Mouse (Mus musculus) megakaryocyte, embryonic 14.5 days (primary cell): ENCODE results near the gene Txn1. TPM values are rescaled to one million over a fixed set of nuclear protein-coding genes. Genes with fewer than 3 reads are reported as not detected.
A peak's percentile ranks its signal among the peaks of the same experiment; 100 is the strongest.

Experiments
- H3K27me3 ChIP-seq: replicated peaks from 2 replicates; pipeline ENCODE3; 2012; ENCODE audit warnings: inconsistent platforms
- H3K36me3 ChIP-seq: replicated peaks from 2 replicates; pipeline ENCODE3; 2012; ENCODE audit warnings: low read length, inconsistent platforms, mixed read lengths
- H3K4me1 ChIP-seq: 2 replicates; pipeline ENCODE4 v1.6.1; 2012; ENCODE audit warnings: inconsistent platforms
- H3K4me3 ChIP-seq: replicated peaks from 2 replicates; pipeline ENCODE3; 2012; ENCODE audit warnings: moderate library complexity, mild to moderate bottlenecking, inconsistent platforms
- H3K9me3 ChIP-seq: 2 replicates; pipeline ENCODE4 v1.6.1; 2012; ENCODE audit warnings: inconsistent platforms
- FLI1 ChIP-seq: IDR thresholded peaks from 2 replicates; pipeline ENCODE4 v1.6.1; 2012; ENCODE audit warnings: low read length, inconsistent platforms, mixed read lengths
- GATA1 ChIP-seq: IDR thresholded peaks from 3 replicates; pipeline ENCODE4 v1.6.1; 2012; ENCODE audit warnings: mixed read lengths, low read length, inconsistent platforms, borderline replicate concordance
- polyA plus RNA-seq: library from polyadenylated mRNA; stranded (reverse); fragments of >175 nt; gene quantifications from 2 replicates; pipeline ENCODE4 v1.2.3, GENCODE M21; 2012; ENCODE audit warnings: low replicate concordance; ENCODE audit not compliant: insufficient read depth

Gene Txn1
- polyA plus RNA-seq, 1 experiment: 23.7 TPM

DNA sequence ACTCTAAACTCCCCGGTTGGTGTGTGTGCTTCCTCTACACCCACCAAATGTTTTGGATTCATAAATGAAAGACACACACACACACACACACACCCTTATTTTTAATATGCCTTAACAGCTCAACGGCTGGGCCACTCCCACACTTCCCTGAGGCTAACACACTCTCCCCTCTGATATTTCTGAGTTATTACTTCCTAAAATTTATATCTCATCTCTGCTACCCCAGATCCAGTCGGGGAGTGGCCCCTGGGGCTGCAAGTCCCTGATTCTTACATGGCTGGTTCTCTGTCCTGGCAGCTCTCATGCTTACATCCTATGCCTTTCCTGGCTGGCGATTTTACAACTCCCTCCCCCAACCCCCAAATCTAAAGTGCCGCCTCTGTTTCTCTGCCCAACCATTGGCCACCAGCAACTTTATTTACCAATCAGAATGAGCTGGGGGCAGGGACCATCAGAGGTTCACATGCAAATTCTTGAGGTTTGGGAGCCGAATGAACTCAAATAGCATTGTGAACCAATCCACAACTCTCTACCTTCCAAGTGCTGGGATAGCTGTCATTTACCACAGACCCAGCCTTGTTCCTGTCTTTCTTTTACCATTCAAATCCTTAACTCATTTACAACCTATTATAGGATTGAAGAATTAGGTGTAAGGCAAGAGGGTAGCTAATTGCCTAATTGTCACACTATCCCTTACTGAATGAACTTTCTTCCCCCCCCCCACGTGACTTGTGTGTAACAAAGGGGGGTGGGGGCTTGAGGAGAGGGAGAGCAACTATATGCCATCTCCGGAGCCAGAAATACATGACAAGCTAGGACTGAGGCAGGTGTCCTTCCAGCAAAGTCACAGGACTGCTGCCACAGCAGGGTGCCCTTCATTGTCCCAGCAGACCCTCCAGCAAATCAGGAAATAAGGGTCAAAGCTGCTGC, 36.5 kb downstream of the Txn1 start:
- no peaks in the 10 kb centered on the region for H3K36me3 ChIP-seq
- peaks cover 22% of the 10 kb centered on the region for H3K4me1 ChIP-seq
- TF ChIP-seq GATA1 (no peak), FLI1 (no peak)
- no peaks in the 10 kb centered on the region for H3K9me3 ChIP-seq
- H3K4me3 ChIP-seq: no peak overlapping the region
- peaks cover 17% of the 10 kb centered on the region for H3K27me3 ChIP-seq

GRCm38 (mm10) chr4:57916711-57917110, 39.5 kb downstream of the Txn1 start:
- Histone ChIP-seq H3K4me3 (no peak overlapping the region), H3K9me3 (peaks cover 3% of the 10 kb centered on the region; the same call in 1 of the 2 replicates), H3K36me3 (no peaks in the 10 kb centered on the region), H3K27me3 (peaks cover 18% of the 10 kb centered on the region), H3K4me1 (peaks cover 25% of the 10 kb centered on the region)
- TF ChIP-seq GATA1 (no peak), FLI1 (no peak)

GRCm38 (mm10) chr4:57916201-57916661, 40.0 kb downstream of the Txn1 start, which contains the start of gene D630039A03Rik:
TSS of gene D630039A03Rik (minus strand) at chr4:57916297.
- peak within 1 kb of the TSS; percentile 44 for H3K4me3 ChIP-seq
- no peaks in the 10 kb centered on the region for H3K36me3 ChIP-seq
- peaks cover 25% of the 10 kb centered on the region for H3K4me1 ChIP-seq
- peaks cover 18% of the 10 kb centered on the region for H3K27me3 ChIP-seq
- H3K9me3 ChIP-seq: peaks cover 3% of the 10 kb centered on the region; the same call in 1 of the 2 replicates
- no peak for TF ChIP-seq FLI1

- peak overlapping the region; percentile 44 for H3K4me3 ChIP-seq
- peaks cover 3% of the 10 kb centered on the region; the same call in 1 of the 2 replicates for H3K9me3 ChIP-seq
- H3K4me1 ChIP-seq: peaks cover 25% of the 10 kb centered on the region
- TF ChIP-seq FLI1 (no peak), GATA1 (no peak)
- no peaks in the 10 kb centered on the region for H3K36me3 ChIP-seq
- peaks cover 20% of the 10 kb centered on the region for H3K27me3 ChIP-seq
Measured at GRCm38 (mm10) chr4:57915216-57915965, 40.8 kb downstream of the Txn1 start.

DNA sequence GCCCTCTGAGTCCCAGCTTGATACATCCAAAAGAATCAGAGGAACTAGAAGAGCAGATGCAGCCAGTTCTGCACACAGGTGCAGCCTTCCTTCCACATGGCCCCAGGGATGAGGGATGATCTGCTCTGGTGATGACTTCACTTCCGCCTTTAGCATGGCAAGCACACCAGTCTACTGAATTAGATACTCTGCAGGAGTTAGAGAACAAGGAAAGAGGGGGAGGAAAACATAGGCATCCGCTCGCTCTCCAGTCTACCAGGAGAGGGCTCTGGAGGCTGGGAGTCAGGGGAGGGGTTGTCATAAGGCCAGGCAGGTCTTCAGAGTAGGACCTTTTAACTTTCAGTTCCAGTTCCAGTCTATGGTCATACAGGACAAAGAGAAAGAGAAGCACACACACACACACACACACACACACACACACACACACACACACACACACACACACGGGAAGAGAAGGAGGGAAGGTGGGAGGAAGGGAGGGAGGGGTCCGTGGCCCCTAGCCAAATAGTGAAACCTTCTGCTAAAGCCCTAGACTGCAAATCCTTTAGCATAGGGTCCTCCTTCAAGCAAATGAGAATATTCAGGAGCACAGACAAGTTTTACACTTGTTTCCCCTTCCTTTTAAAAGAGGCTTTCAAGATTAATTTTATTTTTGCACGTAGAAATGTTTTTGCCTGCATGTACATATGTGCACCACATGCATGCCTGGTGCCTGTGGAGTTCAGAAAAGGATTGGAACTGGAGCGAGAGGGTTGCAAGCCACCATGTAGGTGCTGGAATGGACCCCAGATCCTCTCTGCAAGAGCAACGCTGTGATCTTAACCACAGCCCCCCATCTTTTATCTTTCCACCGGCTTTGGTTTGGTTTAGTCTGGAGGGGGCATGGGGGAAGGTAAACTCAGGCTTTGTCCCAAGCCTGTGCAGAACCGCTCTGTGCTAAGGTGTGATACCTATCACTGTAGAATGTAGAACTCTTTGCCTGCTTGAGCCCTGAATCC, 41.7 kb downstream of the Txn1 start:
- Histone ChIP-seq H3K36me3 (no peaks in the 10 kb centered on the region), H3K4me1 (peaks cover 17% of the 10 kb centered on the region), H3K4me3 (no peak overlapping the region), H3K9me3 (peaks cover 3% of the 10 kb centered on the region; the same call in 1 of the 2 replicates), H3K27me3 (peaks cover 20% of the 10 kb centered on the region)
- TF ChIP-seq FLI1: no peak
- no peak for TF ChIP-seq GATA1

DNA sequence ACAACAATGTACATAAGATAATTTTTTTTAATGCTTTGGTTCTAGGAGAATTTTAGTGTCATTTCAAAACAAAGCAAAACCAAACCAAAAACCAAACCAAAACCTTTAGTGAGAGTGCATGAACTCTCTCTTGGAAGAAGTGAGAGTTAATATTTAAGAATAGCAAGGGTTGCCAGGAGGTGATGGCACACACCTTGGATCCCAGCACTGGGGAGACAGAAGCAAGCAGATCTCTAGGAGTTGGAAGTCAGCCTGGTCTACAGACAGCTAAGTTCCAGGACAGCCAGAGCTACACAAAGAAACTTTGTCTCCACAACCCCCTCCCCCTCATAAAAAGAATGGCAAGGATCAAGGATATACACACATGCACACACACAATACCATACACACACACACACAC, 43.2 kb downstream of the Txn1 start:
- TF ChIP-seq GATA1: no peak
- TF ChIP-seq FLI1: no peak
- Histone ChIP-seq H3K4me3 (no peak overlapping the region), H3K36me3 (no peaks in the 10 kb centered on the region), H3K27me3 (peaks cover 28% of the 10 kb centered on the region), H3K4me1 (peaks cover 18% of the 10 kb centered on the region; the same call in 1 of the 2 replicates), H3K9me3 (peaks cover 3% of the 10 kb centered on the region; the same call in 1 of the 2 replicates)

DNA sequence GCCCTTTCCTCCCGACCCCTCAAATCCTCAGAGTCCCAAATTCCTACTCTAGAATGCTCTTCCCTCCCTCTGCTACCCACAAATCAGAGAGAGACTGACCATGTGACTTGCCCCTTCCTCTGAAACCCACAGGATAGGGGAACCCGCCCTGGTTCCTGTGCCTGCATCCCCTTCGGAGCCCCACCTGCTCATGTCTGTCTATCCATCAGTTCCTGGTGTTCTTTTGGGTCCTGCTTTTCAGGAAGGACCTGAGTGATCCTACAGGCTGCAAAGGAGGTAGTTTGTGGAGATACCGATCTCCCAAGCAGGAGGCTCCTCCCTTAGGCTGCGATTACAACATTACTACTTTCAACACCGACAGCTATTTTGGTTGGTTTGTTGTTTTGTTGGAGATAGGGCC, 47.4 kb downstream of the Txn1 start:
- peaks cover 14% of the 10 kb centered on the region for H3K4me1 ChIP-seq
- peaks cover 32% of the 10 kb centered on the region for H3K27me3 ChIP-seq
- peaks cover 3% of the 10 kb centered on the region; the same call in 1 of the 2 replicates for H3K9me3 ChIP-seq
- no peaks in the 10 kb centered on the region for H3K36me3 ChIP-seq
- no peak overlapping the region for H3K4me3 ChIP-seq
- TF ChIP-seq FLI1 (no peak), GATA1 (no peak)

DNA sequence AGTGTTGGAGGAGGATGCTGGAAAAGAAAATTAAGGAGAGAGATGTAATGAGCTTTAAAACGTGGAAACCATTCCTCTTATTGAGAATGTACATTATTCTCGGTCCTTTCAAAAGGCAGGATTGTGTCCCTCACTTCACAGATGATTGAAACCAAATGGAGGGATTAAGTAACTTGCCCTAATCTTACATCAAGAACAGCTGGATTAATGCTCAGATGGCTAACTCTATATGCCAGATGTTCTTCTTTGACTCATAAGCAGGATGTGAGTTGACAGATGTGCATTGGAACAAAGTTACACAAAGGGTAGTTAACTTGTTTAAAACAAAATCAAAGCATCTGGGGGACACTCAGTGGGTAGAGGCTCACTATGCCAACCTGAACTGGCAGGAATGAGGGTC, 49.5 kb downstream of the Txn1 start:
- no peak for TF ChIP-seq GATA1
- H3K4me3 ChIP-seq: no peak overlapping the region
- no peaks in the 10 kb centered on the region for H3K36me3 ChIP-seq
- peaks cover 14% of the 10 kb centered on the region for H3K4me1 ChIP-seq
- no peaks in the 10 kb centered on the region for H3K9me3 ChIP-seq
- peaks cover 36% of the 10 kb centered on the region for H3K27me3 ChIP-seq

DNA sequence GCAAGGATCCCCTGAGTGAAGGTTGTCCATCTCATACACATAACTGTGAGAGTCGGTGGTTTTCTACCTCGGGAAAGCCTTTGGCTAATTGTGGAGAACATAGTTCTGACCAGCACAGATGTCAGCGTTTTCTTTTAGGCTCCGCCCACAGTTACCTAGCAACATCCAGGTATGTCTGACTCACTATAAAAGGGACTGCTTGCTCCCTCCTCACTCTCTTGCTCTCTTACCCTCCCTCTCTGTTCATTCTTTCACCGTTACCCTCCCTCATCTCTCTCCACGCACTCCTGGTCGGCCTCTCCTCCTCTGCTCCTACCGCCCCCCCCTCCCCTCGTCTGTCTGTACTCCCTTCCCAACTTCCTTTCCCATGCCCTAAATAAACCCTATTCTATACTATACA, 51.6 kb downstream of the Txn1 start:
- Histone ChIP-seq H3K4me1 (peaks cover 14% of the 10 kb centered on the region), H3K4me3 (peak overlapping the region; percentile 77), H3K36me3 (no peaks in the 10 kb centered on the region), H3K27me3 (peaks cover 34% of the 10 kb centered on the region), H3K9me3 (no peaks in the 10 kb centered on the region)
- TF ChIP-seq GATA1 (no peak), FLI1 (no peak)
